Mouse (Mus musculus) E14TG2a.4 (cell line): Measurements from ENCODE around the gene Trmt1.

Source experiments
- H3K27me3 ChIP-seq: 2 replicates; pipeline ENCODE4 v1.6.1; 2014; ENCODE audit warnings: low read length, control low read depth; ENCODE audit not compliant: insufficient read depth
- H3K36me3 ChIP-seq: 2 replicates; pipeline ENCODE4 v1.6.1; 2014; ENCODE audit warnings: low read length, control low read depth; ENCODE audit not compliant: insufficient read depth
- H3K4me1 ChIP-seq: replicated peaks from 2 replicates; pipeline ENCODE4 v1.6.1; 2014; ENCODE audit warnings: low read depth, low read length, control low read depth
- H3K4me3 ChIP-seq: replicated peaks from 2 replicates; pipeline ENCODE4 v1.5.1; 2014; ENCODE audit warnings: mild to moderate bottlenecking, low read length
- H3K9me3 ChIP-seq: 2 replicates; pipeline ENCODE4 v1.6.1; 2014; ENCODE audit warnings: low read length, control low read depth
- CTCF ChIP-seq: conservative IDR thresholded peaks from 2 replicates; pipeline ENCODE4 v1.5.1; 2014; ENCODE audit warnings: low read length
- NANOG ChIP-seq: IDR thresholded peaks from 2 replicates; pipeline ENCODE4 v1.6.1; 2014; ENCODE audit warnings: borderline replicate concordance, low read length, mixed read lengths
- POU5F1 ChIP-seq: IDR thresholded peaks from 2 replicates; pipeline ENCODE4 v1.6.1; 2014; ENCODE audit warnings: low read length, borderline replicate concordance

The Trmt1 gene

GRCm38 (mm10) chr8:84716790-84717189 is 30.7 kb downstream of the Trmt1 start:
- TF ChIP-seq CTCF = no peak
- TF ChIP-seq NANOG = no peak
- no peak for TF ChIP-seq POU5F1
- H3K27me3 ChIP-seq = peaks cover 93% of the 10 kb centered on the region
- peaks cover 45% of the 10 kb centered on the region for H3K4me1 ChIP-seq
- H3K4me3 ChIP-seq = no peak overlapping the region
- no peaks in the 10 kb centered on the region for H3K9me3 ChIP-seq
- H3K36me3 ChIP-seq = no peaks in the 10 kb centered on the region

GRCm38 (mm10) chr8:84718476-84718875 is 32.4 kb downstream of the Trmt1 start:
- H3K36me3 ChIP-seq = no peaks in the 10 kb centered on the region
- peaks cover 45% of the 10 kb centered on the region for H3K4me1 ChIP-seq
- H3K27me3 ChIP-seq = peaks cover 80% of the 10 kb centered on the region
- TF ChIP-seq POU5F1 = no peak
- H3K9me3 ChIP-seq = no peaks in the 10 kb centered on the region
- no peak overlapping the region for H3K4me3 ChIP-seq

GRCm38 (mm10) chr8:84718959-84719690 is 33.0 kb downstream of the Trmt1 start:
- no peaks in the 10 kb centered on the region for H3K9me3 ChIP-seq
- peaks cover 45% of the 10 kb centered on the region for H3K4me1 ChIP-seq
- no peak overlapping the region for H3K4me3 ChIP-seq
- H3K27me3 ChIP-seq = peaks cover 79% of the 10 kb centered on the region
- TF ChIP-seq CTCF = no peak
- TF ChIP-seq POU5F1 = no peak
- no peak for TF ChIP-seq NANOG
- no peaks in the 10 kb centered on the region for H3K36me3 ChIP-seq

GRCm38 (mm10) chr8:84722530-84722849 is 36.4 kb downstream of the Trmt1 start:
- TF ChIP-seq POU5F1 (no peak), CTCF (no peak)
- no peaks in the 10 kb centered on the region for H3K36me3 ChIP-seq
- peaks cover 65% of the 10 kb centered on the region for H3K27me3 ChIP-seq
- no peaks in the 10 kb centered on the region for H3K9me3 ChIP-seq
- H3K4me3 ChIP-seq = peak overlapping the region; percentile 60
- H3K4me1 ChIP-seq = peaks cover 57% of the 10 kb centered on the region

GRCm38 (mm10) chr8:84722850-84723570 is 36.9 kb downstream of the Trmt1 start, which contains the start of gene G430095P16Rik:
Gene G430095P16Rik (plus strand): TSS chr8:84723007.
- TF ChIP-seq NANOG (no peak), CTCF (no peak)
- Histone ChIP-seq H3K4me1 (peaks cover 57% of the 10 kb centered on the region), H3K27me3 (peaks cover 62% of the 10 kb centered on the region), H3K9me3 (no peaks in the 10 kb centered on the region), H3K36me3 (no peaks in the 10 kb centered on the region), H3K4me3 (peak within 1 kb of the TSS; percentile 60)

GRCm38 (mm10) chr8:84723571-84723900 is 37.4 kb downstream of the Trmt1 start:
- no peaks in the 10 kb centered on the region for H3K9me3 ChIP-seq
- no peaks in the 10 kb centered on the region for H3K36me3 ChIP-seq
- H3K4me1 ChIP-seq = peaks cover 57% of the 10 kb centered on the region
- H3K27me3 ChIP-seq = peaks cover 60% of the 10 kb centered on the region
- peak overlapping the region; percentile 60 for H3K4me3 ChIP-seq
- no peak for TF ChIP-seq CTCF
- no peak for TF ChIP-seq POU5F1
- TF ChIP-seq NANOG = no peak

GRCm38 (mm10) chr8:84724683-84725082 is 38.6 kb downstream of the Trmt1 start:
- TF ChIP-seq POU5F1 = no peak
- no peak for TF ChIP-seq NANOG
- no peak for TF ChIP-seq CTCF
- Histone ChIP-seq H3K9me3 (no peaks in the 10 kb centered on the region), H3K36me3 (no peaks in the 10 kb centered on the region), H3K4me3 (peak overlapping the region; percentile 29; the same call in 1 of the 2 replicates), H3K4me1 (peaks cover 60% of the 10 kb centered on the region), H3K27me3 (peaks cover 52% of the 10 kb centered on the region)

GRCm38 (mm10) chr8:84725246-84725940 is 39.3 kb downstream of the Trmt1 start:
- Histone ChIP-seq H3K4me3 (peak overlapping the region; percentile 29; the same call in 1 of the 2 replicates), H3K4me1 (peaks cover 66% of the 10 kb centered on the region), H3K9me3 (no peaks in the 10 kb centered on the region), H3K36me3 (no peaks in the 10 kb centered on the region), H3K27me3 (peaks cover 45% of the 10 kb centered on the region)
- TF ChIP-seq CTCF (no peak), POU5F1 (no peak), NANOG (no peak)

- Histone ChIP-seq H3K27me3 (peaks cover 42% of the 10 kb centered on the region), H3K36me3 (no peaks in the 10 kb centered on the region), H3K4me3 (no peak overlapping the region), H3K4me1 (peaks cover 71% of the 10 kb centered on the region), H3K9me3 (no peaks in the 10 kb centered on the region)
- peak; percentile 25 for TF ChIP-seq CTCF
- TF ChIP-seq POU5F1 = no peak
- TF ChIP-seq NANOG = no peak
Observed at GRCm38 (mm10) chr8:84725941-84726259, 39.8 kb downstream of the Trmt1 start.
